Mouse (Mus musculus) embryonic fibroblast, embryonic 13.5 days (primary cell): Measurements from ENCODE around the gene Fam166b.

ENCODE experiments used
- CTCF ChIP-seq: IDR thresholded peaks from 2 replicates; pipeline ENCODE4 v1.5.1; 2011; ENCODE audit warnings: mild to moderate bottlenecking, control low read depth, low read length, moderate library complexity, borderline replicate concordance; ENCODE audit not compliant: insufficient read depth
- POLR2A ChIP-seq: IDR thresholded peaks from 2 replicates; pipeline ENCODE4 v1.6.1; 2011; ENCODE audit warnings: low read depth, mild to moderate bottlenecking, control low read depth, low read length, moderate library complexity

DNA sequence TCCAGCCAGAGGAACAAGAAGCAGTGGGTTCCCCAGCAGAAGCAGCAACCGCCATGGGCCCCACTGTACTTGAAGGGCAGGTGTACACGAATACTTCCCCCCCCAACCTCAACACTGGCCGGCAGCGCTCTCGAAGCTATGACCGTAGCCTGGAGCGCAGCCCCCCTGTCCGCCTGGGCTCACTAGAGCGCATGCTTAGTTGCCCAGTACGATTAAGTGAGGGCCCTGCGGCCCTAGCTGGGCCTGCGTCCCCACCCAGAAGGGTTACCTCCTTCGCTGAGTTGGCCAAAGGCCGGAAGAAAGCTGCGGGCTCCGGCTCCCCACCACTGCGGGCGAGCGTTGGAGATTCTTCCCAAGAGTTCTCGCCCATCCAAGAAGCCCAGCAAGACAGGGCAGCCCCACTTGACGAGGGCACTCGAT is 12.9 kb downstream of the Fam166b start:
- no peak for TF ChIP-seq POLR2A
- TF ChIP-seq CTCF = no peak
